Mouse (Mus musculus): ENCODE data around the gene Dlgap1. TPM values are rescaled to one million over a fixed set of nuclear protein-coding genes. Genes with fewer than 3 reads are reported as not detected.

The Dlgap1 gene
- total RNA-seq, 2 experiments from 2014 or later = not detected

DNA sequence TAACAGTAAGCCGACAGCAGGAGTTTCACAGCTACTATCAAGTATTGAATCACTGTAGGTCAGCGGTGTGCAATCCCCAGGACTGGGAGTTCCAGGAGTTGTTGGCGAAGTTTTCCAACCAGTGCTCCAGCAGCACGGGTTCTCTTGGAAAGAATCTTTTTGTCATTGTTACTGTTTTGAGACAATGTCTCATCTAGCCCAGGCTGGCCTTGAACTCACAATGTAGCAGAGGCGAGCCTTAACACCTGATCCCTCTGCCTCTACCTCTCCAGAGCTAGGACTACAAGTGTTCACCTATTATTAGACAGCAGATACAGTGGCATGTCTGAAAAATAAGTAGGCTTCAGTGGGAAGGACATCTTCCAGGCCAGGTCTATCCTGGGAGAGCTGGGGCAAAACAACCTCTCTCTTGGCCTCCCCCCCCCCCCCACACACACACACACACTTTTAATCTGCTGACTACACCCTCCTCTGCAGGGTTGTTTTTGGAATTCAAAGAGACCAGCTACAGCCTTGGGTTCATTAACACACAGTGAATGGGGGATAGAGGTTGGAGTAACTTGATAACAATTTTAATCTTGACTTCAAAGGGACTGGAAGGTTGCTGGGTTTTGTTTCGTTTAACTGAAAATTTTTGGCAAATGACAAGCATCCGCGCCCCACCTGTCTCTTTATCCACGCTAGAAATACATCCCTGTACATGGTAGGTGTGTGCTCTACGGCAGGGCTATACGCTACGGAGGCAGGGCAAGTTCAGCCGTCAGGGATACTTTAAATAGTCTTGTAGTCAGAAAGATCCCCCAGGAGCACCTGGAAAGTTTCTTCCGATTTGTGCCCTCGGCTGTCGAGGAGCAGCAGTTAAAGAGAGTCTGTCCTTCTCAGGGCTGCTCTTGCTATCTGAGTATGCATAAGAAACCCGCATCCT, 781.6 kb downstream of the Dlgap1 start:
- no peak for ATAC-seq (ENCODE audit: poor library complexity, severe bottlenecking)

DNA sequence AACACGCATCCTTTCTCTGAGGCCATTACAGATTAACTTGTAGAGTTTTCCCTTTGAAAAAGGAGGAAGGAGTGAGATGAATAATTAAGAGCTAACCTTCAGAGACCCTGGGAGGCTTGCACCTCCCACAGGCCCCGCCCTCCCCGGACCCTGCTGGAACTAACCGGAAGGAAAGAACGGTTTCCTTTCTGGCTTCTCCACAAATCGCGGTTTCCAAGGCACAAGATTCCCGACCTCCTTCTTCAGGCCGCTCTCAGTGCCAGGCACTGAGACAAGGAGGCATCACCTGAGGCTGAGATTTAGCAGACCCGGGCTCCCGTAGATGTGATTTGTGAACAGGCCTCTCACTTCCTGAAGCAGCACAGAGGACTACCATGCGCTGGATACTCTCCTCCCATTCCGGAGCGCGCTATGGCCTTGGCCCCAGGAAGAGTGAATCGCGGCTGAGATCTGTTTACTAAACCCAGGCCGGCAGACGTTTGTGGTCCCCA, 782.3 kb downstream of the Dlgap1 start:
- ATAC-seq (ENCODE audit: poor library complexity, severe bottlenecking) = no peak

DNA sequence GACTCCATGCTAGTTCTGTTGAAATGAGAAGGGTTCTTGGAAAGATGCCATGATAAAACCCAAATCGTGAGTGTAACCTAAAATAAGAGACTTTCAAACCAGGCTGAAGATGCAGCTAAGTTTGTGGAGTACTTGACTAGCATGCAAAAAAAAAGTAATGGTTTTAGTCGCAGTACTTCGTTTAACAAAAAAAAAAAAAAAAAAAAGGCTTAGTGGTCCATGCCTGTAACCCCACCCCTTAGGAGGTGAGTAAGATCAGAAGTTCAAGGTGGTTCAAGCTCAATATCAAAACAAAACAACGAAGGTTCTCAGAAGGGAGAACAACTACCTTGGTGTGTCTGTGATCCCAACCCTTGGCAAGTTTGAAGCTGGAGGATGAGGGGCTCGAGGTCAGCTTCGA, 782.8 kb downstream of the Dlgap1 start:
- no peak for ATAC-seq (ENCODE audit: poor library complexity, severe bottlenecking)

DNA sequence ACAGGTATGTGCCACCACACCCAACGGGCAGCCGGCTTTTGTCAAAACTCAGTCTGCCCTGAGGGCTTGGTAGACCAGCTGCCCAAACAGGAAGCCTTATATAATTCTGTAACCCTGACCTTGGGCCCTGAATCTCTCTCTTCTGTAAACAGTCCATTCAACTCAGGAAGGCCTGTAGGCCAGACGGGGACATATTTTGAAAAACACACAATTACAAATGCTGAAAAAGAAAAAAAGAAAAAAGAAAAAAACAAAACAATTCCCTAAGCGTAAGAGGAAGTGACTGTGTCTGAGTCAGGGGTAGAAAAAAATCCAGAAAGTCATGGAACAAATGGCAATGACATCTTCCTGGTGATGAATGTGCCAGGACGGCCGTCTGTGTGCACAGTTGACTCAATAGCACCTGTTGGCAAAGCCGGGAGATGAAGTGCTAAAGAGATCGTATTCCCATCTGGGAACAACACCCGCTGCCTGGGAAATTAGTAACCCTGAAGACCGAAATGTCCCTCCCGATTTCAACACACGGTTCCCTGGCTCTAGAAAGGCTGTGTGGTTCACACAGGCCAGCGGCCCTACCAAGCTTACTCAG, 784.7 kb downstream of the Dlgap1 start:
- ATAC-seq (ENCODE audit: poor library complexity, severe bottlenecking) = no peak

DNA sequence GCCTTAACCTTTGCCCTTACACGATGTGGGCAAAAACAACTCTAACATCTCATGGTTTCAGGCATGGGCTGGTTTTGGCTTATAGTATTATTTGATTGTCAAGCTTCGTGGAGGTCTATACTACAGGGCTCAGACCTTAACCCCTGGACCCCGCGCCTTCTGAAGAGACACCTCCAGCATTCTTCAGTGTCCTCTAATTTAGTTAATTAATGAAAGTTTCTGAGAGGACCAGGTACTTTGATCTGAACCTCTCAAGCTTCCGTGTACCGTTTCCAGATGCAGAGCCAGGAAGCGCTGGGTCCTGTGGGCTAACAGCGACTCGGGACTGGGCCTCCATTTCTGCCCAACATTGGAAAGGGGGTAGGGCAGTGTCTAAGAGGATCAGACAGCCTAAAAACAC, 785.2 kb downstream of the Dlgap1 start:
- ATAC-seq (ENCODE audit: poor library complexity, severe bottlenecking) = no peak

DNA sequence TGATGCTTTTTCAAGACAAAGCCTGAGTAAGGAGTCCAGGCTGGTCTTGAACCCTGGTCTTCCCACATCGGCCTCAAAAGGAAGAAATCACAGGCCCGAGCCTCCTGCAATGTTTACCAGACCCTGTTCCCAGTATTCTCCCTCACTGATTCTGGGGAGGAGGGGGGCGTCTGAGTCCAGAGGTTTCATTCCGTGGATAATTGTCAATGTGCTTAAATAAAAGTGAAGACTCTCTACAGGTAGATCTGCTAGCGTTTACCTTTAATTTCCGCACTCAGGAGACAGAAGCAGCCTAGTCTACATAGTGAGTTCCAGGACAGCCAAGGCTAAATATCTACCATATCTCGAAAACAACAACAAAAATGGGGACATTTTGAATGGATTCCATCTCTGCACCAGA, 785.8 kb downstream of the Dlgap1 start:
- ATAC-seq (ENCODE audit: poor library complexity, severe bottlenecking) = no peak

DNA sequence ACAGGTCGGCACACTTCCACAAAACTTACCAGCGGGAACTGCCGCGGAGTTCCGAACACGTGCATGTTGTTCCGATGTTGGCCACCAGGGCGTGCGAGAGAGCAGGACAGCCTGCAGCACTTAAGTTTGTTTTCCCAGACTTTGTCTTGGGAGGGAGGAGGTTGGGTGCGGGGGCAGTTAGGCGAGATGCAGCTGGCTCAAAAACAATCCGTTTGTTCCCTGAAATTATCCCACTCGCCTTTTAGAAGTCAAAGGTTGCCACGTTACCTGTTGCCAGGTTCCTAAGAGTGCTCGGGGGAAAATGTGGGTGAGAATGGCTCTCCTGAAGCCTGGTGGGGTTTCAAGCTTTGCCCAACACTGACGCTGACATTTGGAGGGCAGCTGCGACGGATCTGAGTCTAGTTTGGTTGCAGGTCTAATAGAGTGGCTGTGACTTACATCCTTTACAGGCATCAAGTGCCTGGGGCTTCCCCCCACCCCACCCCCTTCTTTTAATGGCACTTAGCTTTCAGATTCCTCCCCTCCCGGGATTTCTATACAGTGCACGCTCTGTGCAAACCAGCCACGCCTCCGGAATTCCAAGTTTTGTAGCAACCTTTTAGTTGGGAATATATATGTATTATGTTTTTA, 786.3 kb downstream of the Dlgap1 start:
- ATAC-seq (ENCODE audit: poor library complexity, severe bottlenecking) = peak; percentile 97

DNA sequence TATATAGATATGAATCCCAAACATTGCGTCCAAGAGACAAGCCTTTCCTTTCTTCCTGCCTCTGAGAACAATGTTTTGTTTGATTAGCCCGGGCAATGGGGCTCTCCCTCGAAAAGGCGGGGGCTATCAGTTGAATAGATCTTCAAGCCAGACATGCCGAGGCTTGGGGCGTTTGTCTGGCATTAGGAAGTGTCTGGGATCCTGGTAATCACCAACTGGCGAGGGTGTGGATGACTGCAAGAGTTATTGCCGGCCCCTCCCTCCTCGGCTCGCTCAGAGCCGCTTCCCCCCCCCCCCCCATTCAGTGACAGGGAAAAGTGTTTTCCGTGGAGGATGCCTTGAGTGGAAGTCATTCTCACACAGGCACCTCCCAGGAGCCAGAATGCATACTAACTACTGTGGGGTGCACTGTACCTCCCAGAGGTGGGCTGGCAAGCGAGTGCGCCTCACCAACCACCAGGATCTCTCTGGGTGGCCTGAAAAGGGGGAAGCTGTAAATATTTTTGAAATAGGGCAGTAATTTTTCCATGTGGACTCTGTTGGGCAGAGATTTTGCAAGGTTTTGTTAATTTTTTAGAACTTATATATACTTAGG, 786.9 kb downstream of the Dlgap1 start:
- no peak for ATAC-seq (ENCODE audit: poor library complexity, severe bottlenecking)

DNA sequence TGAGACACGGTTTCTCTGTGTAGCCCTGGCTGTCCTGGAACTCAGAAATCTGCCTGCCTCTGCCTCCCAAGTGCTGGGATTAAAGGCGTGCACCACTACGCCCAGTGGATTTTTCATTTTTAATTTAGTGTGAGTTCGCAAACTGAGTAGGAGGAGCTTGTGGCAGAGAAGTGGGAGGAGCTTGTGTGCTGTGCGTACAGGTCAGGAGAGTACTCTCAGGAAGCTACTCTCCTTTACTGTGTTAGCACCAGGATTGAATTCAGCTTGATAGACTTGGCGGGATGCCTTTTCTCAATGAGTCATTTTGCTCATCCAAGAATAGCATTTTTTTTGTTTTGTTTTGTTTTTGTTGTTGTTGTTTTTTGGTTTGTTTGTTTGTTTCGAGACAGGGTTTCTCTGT, 793.1 kb downstream of the Dlgap1 start:
- no peak for ATAC-seq (ENCODE audit: poor library complexity, severe bottlenecking)

DNA sequence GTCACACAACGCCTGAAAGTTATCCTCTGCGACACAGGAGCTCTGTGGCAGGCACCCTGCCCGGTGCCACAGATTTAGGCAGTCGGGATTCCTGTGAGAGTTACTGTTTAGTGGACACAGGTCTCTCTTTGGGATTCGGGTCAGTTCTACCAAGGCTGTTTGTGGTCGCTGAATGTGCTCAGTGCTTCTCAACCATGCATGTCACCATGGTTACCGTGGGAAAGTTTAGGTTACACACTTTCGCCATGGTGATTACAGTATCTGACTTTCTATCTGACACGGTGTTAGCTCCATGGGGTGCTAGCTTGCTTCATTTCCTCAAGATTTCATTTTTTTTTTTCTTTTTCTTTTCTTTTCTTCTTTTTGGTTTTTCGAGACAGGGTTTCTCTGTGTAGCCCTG, 793.8 kb downstream of the Dlgap1 start:
- ATAC-seq (ENCODE audit: poor library complexity, severe bottlenecking) = no peak

DNA sequence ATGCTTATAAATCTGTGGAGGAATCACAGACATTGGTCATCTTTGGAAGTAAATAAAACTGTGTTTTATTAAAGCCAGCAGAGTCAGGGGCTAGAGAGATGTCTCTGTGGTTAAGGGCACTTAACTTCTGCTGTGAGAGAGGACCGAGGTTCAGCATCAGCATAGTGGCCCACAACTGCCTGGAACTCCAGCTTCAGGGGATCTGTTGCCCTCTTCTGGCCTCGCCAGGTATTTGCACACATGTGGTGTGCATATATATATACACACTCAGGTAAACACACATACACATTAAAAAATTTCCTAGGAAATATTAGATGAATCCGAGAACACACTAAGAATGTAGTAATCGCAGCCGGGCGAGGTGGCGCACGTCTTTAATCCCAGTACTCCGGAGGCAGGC, 796.5 kb downstream of the Dlgap1 start:
- ATAC-seq (ENCODE audit: poor library complexity, severe bottlenecking) = no peak

DNA sequence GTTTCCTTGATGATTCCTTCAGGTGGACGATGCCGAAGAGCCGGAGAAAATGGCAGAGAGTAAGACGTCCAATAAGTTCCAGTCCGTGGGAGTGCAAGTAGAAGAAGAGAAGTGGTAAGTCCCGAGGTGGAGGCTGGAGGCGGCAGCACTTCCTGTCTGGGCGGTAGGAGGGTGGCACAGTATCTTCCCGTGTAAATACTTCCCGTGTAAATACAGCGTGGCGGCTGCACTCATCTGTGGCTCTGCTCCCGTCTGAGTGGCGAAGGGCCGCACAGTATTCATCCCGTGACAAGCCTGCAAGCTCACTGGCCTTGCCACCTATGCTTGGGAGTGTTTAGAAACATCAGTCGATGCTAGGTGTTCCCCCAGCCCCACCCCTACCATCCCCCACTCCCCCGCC, 797.1 kb downstream of the Dlgap1 start:
- no peak for ATAC-seq (ENCODE audit: poor library complexity, severe bottlenecking)

DNA sequence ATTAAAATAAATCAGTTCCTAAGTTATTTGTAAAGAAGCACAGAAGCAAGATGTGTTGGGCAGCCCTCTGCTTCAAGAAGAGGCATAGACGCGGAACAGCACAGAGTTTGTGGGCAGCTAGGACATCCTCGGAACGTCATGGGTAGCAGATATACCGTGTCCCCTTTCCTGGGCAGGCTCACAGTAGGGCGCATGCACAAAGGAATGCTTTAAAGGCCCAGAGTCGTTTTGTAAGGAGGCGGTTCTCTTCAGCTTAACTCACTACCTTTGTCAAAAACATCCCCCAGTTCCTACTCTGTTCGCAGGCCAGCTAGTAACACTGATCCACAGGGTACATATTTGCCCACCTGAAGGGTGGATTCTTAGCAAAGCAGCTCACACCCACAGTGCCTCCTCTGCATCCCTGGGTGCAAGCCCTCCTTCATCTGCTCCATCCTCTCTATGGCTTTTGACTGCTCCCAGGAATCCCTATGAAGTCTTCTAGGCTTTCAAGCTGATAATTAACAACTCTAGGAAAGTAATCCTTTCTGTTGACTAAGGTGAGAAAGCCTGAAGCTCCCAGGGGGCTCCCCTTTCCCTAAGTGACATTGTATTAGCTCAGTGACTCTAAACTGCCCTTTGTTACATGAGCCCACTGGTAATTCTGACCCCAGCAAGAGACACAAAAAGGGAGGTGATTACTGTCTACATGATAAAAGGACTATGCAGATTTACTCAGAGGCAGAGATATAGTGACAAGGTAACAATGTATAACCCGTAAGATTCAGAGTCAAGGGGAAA, 803.4 kb downstream of the Dlgap1 start:
- ATAC-seq (ENCODE audit: poor library complexity, severe bottlenecking) = no peak

DNA sequence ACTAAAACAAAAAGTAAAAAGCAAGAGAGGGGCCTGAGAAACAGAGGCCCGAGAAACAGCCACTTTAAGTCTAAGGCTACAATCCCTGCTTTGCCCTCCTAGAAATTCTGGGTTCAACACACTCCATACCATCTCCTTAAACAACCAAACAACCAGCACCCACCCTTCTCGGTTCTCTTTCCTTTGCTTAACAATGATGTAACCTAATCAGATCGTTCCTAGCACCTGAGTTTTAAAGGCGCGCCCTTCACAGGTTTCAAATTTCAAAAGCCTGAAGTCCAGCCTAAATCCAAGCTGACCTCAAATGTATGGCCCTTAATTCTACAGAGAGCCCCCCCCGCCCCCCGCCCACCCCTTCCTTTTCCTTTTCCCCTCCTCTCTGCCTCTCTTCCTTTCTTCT, 810.9 kb downstream of the Dlgap1 start:
- ATAC-seq (ENCODE audit: poor library complexity, severe bottlenecking) = no peak

DNA sequence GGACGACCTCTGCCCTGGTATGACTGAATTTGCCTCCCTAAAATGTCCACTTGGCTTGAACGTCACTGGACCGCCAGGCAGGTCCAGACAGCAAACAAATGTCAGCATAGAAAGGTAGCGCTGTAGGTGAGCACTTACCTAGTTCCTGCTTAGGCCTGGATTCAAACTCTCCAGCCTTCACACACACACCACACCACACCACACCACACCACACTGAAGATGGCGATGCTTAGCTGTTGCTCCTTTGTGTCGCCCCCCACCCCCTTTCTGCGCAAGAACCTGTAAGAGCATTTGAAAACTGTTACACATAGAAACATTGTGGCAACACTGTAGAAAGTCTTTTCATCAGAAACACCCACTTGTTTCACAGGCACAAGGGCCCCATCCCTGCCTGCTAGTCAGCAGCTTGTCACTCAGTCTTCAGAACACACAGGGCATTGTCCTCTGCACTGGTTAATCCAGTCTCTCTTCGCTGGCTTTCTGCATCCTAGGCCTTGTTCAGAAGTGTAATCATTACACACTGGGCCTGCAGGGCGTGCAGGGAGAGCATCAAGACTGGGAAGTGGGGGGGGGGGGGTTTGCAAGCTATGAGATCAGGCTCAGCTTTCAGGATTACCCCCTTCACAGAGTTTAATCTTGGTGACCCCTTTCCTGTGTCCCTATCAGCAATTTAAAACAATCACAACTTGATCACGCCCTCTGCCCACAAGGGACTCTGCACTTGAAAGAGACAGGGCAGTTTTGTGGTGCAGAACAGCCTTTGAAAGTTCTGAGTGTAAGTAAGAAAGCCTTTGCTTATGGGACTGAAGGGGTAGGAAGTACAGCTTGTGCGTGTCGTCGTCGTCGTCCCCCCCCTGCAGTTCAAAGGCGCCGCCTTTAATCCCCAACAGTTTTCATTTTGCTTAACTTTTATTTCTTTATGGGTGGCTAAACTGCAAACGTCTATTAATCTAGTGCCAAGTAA, 812.1 kb downstream of the Dlgap1 start:
- no peak for ATAC-seq (ENCODE audit: poor library complexity, severe bottlenecking)

DNA sequence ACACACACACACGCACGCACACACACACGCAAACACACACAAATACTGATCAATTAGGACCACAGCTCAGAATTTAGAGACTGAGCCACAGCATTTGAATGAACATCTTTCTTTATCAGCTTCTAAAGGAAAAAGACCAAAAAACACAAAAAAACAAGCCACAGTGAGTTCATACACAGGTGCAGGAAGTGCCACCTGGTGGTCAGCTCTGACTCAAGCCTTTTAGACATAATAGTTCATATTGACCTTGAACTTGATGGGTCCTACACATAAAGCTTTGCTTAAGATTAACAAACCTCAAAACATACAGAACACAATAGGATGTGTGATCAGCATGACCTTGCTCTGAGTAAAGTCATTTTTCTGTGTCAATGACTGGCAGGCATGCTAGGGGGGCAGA, 814.4 kb downstream of the Dlgap1 start:
- no peak for ATAC-seq (ENCODE audit: poor library complexity, severe bottlenecking)

DNA sequence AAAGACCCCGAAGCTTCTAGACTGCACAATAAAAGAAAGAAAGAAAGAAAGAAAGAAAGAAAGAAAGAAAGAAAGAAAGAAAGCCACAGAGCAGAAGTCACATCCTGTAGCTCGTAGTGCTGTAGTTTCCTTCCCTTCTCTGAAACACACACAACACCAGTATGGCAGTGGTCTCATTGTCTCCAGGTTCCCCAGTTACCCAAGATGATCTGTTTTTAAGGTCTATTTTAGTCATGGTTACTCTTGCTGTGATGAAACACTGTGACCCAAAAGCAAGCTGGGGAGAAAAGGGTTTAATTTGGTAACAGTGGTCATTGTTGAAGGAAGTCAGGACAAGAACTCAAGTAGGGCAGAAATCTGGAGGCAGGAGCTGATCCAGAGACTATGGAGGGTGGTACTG, 818.5 kb downstream of the Dlgap1 start:
- no peak for ATAC-seq (ENCODE audit: poor library complexity, severe bottlenecking)

DNA sequence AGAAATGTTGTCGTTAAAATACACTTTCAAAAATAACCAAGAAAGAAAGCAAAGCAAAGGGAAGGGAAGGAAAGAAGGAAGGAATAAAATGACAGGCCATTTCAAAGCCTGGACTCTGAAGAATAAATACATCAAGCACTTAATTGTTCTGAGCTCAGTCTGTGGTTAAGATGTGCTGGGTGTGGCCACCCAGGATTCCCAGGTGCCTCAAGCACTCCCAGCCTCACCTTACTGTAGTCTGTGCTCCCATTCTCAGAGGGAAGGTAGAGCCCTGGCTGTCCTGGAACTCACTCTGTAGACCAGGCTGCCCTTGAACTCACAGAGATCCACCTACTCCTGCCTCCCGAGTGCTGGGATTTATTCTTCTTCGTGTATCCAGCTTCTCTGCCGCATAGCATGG, 821.9 kb downstream of the Dlgap1 start:
- ATAC-seq (ENCODE audit: poor library complexity, severe bottlenecking) = no peak

DNA sequence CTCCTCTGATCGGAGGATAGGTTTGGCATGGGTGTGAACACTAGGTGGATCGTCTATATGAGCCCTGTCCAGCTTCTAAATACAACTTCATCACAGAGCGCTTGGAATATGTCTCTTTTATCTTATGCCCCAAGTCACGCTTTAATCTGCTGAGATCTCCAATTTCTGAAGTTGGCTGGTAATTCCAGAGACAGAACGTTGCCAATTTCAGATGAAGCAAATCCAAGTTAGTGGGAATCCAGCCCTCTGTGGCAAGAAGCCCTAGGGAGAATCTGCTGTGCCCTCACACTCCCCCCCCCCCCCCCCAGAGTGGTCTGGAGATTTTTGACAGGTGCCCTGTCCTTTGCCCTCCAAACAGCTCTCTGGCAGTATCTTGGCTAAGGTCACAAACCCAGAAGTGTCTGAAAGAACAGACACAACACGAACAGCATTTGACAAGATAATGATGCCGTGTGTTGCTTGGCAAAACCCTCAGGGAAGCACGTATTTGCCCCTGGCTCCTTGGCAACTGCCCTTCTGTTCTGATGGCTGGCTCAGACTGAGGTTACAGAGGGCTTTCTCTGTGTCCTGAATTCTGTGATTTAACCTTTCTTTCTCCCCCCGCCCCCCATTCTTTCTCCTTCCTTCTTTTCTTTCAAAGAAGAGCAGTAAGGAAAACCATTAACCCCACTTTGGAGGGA, 822.9 kb downstream of the Dlgap1 start:
- no peak for ATAC-seq (ENCODE audit: poor library complexity, severe bottlenecking)
